Mouse (Mus musculus) left cerebral cortex, postnatal 4 days (tissue): ENCODE measurements around the gene Btbd35f9. TPM values are rescaled to one million over a fixed set of nuclear protein-coding genes. Genes with fewer than 3 reads are reported as not detected.
"Not testable (repeated sequence)": the region's sequence is repeated elsewhere in the genome, so short reads cannot be mapped to it uniquely, and the experiment has no call there.

Experiments used
- DNase-seq: peaks from one replicate; pipeline ENCODE4 v3.0.0-alpha.2; 2022
- intact Hi-C: fragments of 180-260 bp; cut with DNase I; formaldehyde crosslinking; loops from one replicate; pipeline ENCODE4 v1.15.1; 2025
- total RNA-seq, 2 experiments: library from RNA; stranded (reverse); gene quantifications; 2 replicates each; pipeline ENCODE4 v1.2.3; 2021

The Btbd35f9 gene
- not detected for total RNA-seq

DNA sequence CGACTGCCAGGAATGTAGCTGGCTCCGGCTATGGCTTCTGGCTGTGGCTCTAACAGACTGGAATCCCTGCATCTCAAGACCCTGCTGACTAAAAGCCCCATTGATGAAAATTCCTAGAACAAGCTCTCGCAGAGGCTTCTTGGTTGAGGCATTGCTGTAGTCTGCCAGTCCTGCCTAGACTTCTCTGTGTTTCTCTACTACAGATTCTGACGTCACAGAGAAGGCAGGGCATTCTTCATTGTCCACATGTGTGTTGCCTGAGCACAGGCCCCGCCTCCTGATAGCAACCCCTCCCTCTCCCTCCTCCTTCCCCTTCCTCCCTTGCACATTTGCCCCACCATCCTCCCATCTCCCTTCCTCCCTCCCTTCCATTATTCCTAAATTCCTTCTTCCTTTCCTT is at the start of gene Btbd35f9:
Btbd35f9 (minus strand) TSS at position 101 of the 400 bp plus-strand sequence.
- DNase-seq, intact Hi-C loops: not testable (repeated sequence)

Other genes with a start within 250 kb of the Btbd35f9 start
- gene Btbd35f6, start 205.0 kb downstream of the Btbd35f9 start, total RNA-seq = not detected
- not detected for gene Gm21870, start 174.7 kb downstream of the Btbd35f9 start, total RNA-seq
- not detected for gene Spin2g, start 77.2 kb upstream of the Btbd35f9 start, total RNA-seq